Mouse (Mus musculus): ENCODE results near the gene Znrf3.
A peak's percentile ranks its signal among the peaks of the same experiment; 100 is the strongest.

Znrf3 gene

GRCm38 (mm10) chr11:5390969-5391831 is 53.4 kb downstream of the Znrf3 start:
- DNase-seq, result no peak

- no peak for DNase-seq
Measured at GRCm38 (mm10) chr11:5382652-5383051, 62.0 kb downstream of the Znrf3 start.

GRCm38 (mm10) chr11:5381226-5381625 is 63.4 kb downstream of the Znrf3 start:
- DNase-seq, result no peak

- peak; percentile 85 for DNase-seq
Measured at GRCm38 (mm10) chr11:5380275-5380674, 64.4 kb downstream of the Znrf3 start.

- no peak for DNase-seq
Measured at GRCm38 (mm10) chr11:5369176-5369575, 75.5 kb downstream of the Znrf3 start.

GRCm38 (mm10) chr11:5368492-5368891 is 76.2 kb downstream of the Znrf3 start:
- no peak for DNase-seq

GRCm38 (mm10) chr11:5355266-5355764 is 89.3 kb downstream of the Znrf3 start:
- DNase-seq, result no peak

GRCm38 (mm10) chr11:5354753-5355152 is 89.9 kb downstream of the Znrf3 start:
- DNase-seq, result peak; percentile 89

- peak; percentile 41 for DNase-seq
Measured at GRCm38 (mm10) chr11:5353032-5353431, 91.6 kb downstream of the Znrf3 start.

GRCm38 (mm10) chr11:5349483-5349882 is 95.2 kb downstream of the Znrf3 start:
- peak; percentile 7 for DNase-seq

- peak; percentile 30 for DNase-seq
Measured at GRCm38 (mm10) chr11:5346845-5347640, 97.6 kb downstream of the Znrf3 start.

- peak; percentile 34 for DNase-seq
Measured at GRCm38 (mm10) chr11:5343748-5344147, 100.9 kb downstream of the Znrf3 start.

GRCm38 (mm10) chr11:5339732-5340131 is 104.9 kb downstream of the Znrf3 start:
- no peak for DNase-seq

GRCm38 (mm10) chr11:5336852-5337251 is 107.8 kb downstream of the Znrf3 start:
- peak; percentile 84 for DNase-seq

GRCm38 (mm10) chr11:5336269-5336668 is 108.4 kb downstream of the Znrf3 start:
- DNase-seq, result peak; percentile 22

- DNase-seq, result peak; percentile 59
Measured at GRCm38 (mm10) chr11:5330851-5331250, 113.8 kb downstream of the Znrf3 start.

- DNase-seq, result peak; percentile 34
Measured at GRCm38 (mm10) chr11:5327693-5328092, 117.0 kb downstream of the Znrf3 start.

- DNase-seq, result peak; percentile 5
Measured at GRCm38 (mm10) chr11:5326252-5326651, 118.4 kb downstream of the Znrf3 start.

- peak; percentile 30 for DNase-seq
Measured at GRCm38 (mm10) chr11:5325217-5325616, 119.4 kb downstream of the Znrf3 start.

- peak; percentile 63 for DNase-seq
Measured at GRCm38 (mm10) chr11:5324296-5324695, 120.4 kb downstream of the Znrf3 start.

- no peak for DNase-seq
Measured at GRCm38 (mm10) chr11:5321687-5322086, 123.0 kb downstream of the Znrf3 start.

- peak; percentile 69 for DNase-seq
Measured at GRCm38 (mm10) chr11:5318976-5319375, 125.7 kb downstream of the Znrf3 start.

GRCm38 (mm10) chr11:5318035-5318775 is 126.4 kb downstream of the Znrf3 start:
- DNase-seq, result peak; percentile 72
